Mouse (Mus musculus): ENCODE results near the gene Mob1a. TPM values are rescaled to one million over a fixed set of nuclear protein-coding genes. Genes with fewer than 3 reads are reported as not detected.
A peak's percentile ranks its signal among the peaks of the same experiment; 100 is the strongest.

Mob1a gene
- polyA plus RNA-seq, 1 experiment from 2014 or later = 34.5 TPM

DNA sequence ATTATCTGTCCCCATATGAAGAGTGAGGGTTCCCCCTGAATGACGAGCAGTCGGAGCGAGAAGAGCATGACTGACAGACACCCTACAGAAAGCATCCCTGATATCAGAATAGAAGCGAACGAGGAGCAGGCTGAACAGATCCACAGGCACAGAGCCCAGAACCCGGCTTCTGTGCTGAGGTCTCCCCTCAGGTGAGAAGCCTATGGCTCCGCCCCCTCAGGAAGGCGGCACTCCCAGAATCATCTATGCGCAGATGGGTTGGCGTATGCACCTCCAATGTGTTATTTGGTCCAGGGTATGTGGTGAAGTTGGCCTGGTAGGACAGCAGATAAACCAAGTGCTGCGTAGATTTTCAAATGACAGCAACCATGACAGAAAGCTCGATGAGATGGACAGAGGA, 37.3 kb downstream of the Mob1a start:
- no peak for ATAC-seq
- Histone ChIP-seq H3K4me2 (ENCODE audit: low read length) (no peak overlapping the region), H3K4me1 (ENCODE audit: control insufficient read depth, insufficient read depth, low read length) (no peaks in the 10 kb centered on the region), H3K27ac (ENCODE audit: low read depth, low read length) (no peak overlapping the region), H3K27me3 (replicated peaks; ENCODE audit: control insufficient read depth, insufficient read depth, low read length) (no peaks in the 10 kb centered on the region), H3K36me3 (ENCODE audit: control insufficient read depth, insufficient read depth, low read length) (peaks cover 73% of the 10 kb centered on the region), H3K9ac (ENCODE audit: low read length) (no peak overlapping the region), H3K4me3 (ENCODE audit: low read depth, low read length) (no peak overlapping the region), H3K9me3 (replicated peaks; ENCODE audit: control insufficient read depth, low read length) (no peaks in the 10 kb centered on the region)
- DNase-seq (ENCODE audit: low spot score) = no peak
- WGBS = 88% methylated on average over 12 of the region's 12 CpGs

DNA sequence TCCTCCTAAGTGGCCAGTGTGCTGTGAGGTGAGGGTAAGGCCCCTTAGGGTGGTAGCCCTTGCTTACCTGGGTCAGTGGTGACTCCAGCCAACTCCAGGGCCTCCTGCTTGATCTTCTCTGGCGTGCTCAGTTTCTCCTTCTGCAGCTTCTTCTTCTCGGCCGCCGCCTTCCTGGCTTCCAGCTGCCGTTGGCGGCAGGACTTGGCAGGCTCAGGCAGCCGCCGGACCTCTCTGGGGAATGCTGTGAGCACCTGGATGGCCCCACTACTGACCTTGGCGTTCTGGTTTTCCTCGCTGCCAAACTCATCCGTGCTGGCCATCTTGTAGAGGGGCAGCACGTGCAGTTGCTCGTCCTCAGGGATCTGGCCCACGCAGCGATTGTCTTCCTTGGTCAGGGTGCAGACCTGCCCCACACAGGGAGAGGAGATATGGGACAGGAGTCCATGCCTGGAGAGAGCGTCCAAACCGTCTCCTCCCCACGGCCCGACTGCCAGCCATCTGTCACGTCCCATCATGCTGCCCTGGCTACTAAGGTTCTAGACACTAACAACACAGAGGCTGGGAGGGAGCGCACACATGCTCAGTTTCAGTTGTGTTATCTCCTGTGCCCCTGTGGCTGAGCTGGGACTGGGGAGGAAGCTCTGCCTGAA, 44.6 kb downstream of the Mob1a start:
- H3K27me3 ChIP-seq (replicated peaks; ENCODE audit: control insufficient read depth, insufficient read depth, low read length) = no peaks in the 10 kb centered on the region
- 93% methylated on average over 21 of the region's 21 CpGs for WGBS
- no peak overlapping the region for H3K4me2 ChIP-seq (ENCODE audit: low read length)
- H3K9me3 ChIP-seq (replicated peaks; ENCODE audit: control insufficient read depth, low read length) = no peaks in the 10 kb centered on the region
- no peak overlapping the region for H3K9ac ChIP-seq (ENCODE audit: low read length)
- H3K27ac ChIP-seq (ENCODE audit: low read depth, low read length) = no peak overlapping the region
- ATAC-seq = no peak
- H3K4me1 ChIP-seq (ENCODE audit: control insufficient read depth, insufficient read depth, low read length) = no peaks in the 10 kb centered on the region
- no peak for DNase-seq (ENCODE audit: low spot score)
- peaks cover 97% of the 10 kb centered on the region for H3K36me3 ChIP-seq (ENCODE audit: control insufficient read depth, insufficient read depth, low read length)
- H3K4me3 ChIP-seq (ENCODE audit: low read depth, low read length) = no peak overlapping the region

DNA sequence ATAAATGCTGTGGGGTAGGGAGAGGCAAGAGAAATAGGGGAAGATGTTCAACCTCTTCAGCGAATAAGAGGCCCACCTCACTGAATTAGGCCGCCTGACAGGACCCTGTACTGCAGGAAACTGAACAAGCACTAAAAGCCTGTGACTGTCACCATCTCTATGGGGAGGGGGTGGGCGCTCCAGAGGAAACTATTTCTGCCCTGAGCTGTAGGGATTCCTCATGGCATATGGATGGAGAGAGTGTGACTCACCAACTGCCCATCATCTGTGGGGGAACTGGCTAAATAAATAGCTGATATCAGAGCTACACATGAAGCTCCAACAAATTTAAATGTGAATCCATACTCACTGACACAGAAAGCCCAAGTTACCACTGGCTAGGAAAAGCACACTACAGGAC, 45.5 kb downstream of the Mob1a start:
- Histone ChIP-seq H3K27ac (ENCODE audit: low read depth, low read length) (no peak overlapping the region), H3K4me3 (ENCODE audit: low read depth, low read length) (no peak overlapping the region), H3K27me3 (replicated peaks; ENCODE audit: control insufficient read depth, insufficient read depth, low read length) (no peaks in the 10 kb centered on the region), H3K4me1 (ENCODE audit: control insufficient read depth, insufficient read depth, low read length) (no peaks in the 10 kb centered on the region), H3K9ac (ENCODE audit: low read length) (no peak overlapping the region), H3K36me3 (ENCODE audit: control insufficient read depth, insufficient read depth, low read length) (peaks cover 99% of the 10 kb centered on the region), H3K4me2 (ENCODE audit: low read length) (no peak overlapping the region), H3K9me3 (replicated peaks; ENCODE audit: control insufficient read depth, low read length) (no peaks in the 10 kb centered on the region)
- WGBS = 87% methylated on average over 3 of the region's 3 CpGs
- ATAC-seq = no peak
- DNase-seq (ENCODE audit: low spot score) = no peak

DNA sequence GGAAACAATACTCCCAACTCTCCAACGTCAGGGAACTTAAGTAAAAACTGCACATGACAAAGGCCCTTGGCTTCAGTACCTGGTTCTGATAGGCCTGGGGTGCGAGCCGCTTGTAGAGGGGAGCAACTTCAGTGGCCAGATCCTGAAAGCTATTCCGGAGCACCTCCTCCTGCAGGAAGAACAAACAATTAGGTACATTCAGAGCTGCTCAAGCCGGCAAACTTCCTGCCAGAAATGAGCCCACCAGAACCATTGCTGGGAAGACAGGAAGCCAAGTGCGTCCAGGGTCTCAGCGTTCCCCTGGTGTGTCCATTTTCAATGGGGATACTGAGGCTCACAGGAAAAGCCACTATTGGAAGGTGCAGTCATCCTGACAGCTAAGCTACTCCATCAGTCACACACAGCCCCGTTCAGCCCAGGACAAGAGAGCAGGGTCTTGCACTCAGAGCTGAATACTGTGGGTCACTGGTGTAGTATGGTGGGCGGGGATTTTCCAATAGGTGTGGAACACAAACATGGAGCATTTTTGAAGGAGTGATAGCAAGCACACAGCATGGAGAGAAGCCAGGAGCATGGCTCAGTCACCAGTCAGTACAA, 48.0 kb downstream of the Mob1a start:
- H3K4me1 ChIP-seq (ENCODE audit: control insufficient read depth, insufficient read depth, low read length) = no peaks in the 10 kb centered on the region
- DNase-seq (ENCODE audit: low spot score) = no peak
- ATAC-seq = no peak
- WGBS = 83% methylated on average over 9 of the region's 9 CpGs
- H3K9ac ChIP-seq (ENCODE audit: low read length) = no peak overlapping the region
- H3K27me3 ChIP-seq (replicated peaks; ENCODE audit: control insufficient read depth, insufficient read depth, low read length) = no peaks in the 10 kb centered on the region
- no peak overlapping the region for H3K4me3 ChIP-seq (ENCODE audit: low read depth, low read length)
- H3K4me2 ChIP-seq (ENCODE audit: low read length) = no peak overlapping the region
- no peak overlapping the region for H3K27ac ChIP-seq (ENCODE audit: low read depth, low read length)
- peaks cover 100% of the 10 kb centered on the region for H3K36me3 ChIP-seq (ENCODE audit: control insufficient read depth, insufficient read depth, low read length)
- no peaks in the 10 kb centered on the region for H3K9me3 ChIP-seq (replicated peaks; ENCODE audit: control insufficient read depth, low read length)

DNA sequence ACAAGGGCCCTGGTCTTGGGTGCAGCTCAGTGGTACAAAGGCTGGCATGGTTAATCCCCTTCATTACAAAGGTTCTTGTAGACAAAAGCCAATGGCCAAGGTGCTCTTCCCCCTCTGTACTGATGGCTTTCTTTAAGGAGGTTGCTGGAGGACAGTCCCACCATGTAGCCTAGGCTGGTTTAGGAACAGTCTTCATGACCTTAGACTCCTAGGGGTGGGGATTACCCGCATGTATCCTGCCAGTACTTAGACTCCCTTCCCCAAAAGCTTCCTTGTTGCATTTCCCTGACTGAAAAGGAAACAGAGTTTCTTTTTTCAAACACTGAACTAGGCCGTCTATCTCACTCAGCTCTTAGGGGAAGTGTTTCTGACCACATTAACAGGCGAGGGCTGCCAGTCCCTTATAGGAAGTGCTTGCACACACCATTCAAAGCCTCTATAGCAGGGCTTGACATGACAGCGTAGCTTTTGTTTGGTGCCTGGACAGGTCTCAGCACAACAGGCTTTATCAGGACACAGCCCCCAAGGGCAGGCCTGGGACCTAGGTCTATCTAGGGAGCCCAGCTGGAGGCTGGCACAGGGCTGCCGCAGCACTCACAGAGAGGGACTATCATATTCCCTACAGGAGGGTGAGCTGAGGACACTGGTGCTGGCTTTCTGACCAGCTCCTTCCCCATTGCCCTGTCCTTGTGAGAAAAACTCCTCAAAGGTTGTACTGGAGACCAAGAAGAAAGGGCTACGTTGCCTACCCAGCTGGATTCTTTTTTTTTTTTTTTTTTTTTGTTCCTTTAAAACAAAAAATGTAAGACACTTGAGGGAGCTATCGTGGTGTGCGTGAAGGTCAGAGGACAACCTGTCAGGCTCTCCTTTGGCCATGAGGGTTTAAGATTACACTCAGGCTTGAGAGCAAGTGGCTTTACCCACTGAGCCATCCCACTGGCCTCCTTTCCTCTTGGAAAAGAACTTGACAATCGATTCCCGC, 56.0 kb downstream of the Mob1a start:
- Histone ChIP-seq H3K4me3 (ENCODE audit: low read depth, low read length) (no peak overlapping the region), H3K27me3 (replicated peaks; ENCODE audit: control insufficient read depth, insufficient read depth, low read length) (no peaks in the 10 kb centered on the region), H3K9me3 (replicated peaks; ENCODE audit: control insufficient read depth, low read length) (no peaks in the 10 kb centered on the region), H3K4me2 (ENCODE audit: low read length) (no peak overlapping the region), H3K36me3 (ENCODE audit: control insufficient read depth, insufficient read depth, low read length) (peaks cover 80% of the 10 kb centered on the region), H3K27ac (ENCODE audit: low read depth, low read length) (no peak overlapping the region), H3K9ac (ENCODE audit: low read length) (no peak overlapping the region), H3K4me1 (ENCODE audit: control insufficient read depth, insufficient read depth, low read length) (no peaks in the 10 kb centered on the region)
- DNase-seq (ENCODE audit: low spot score) = no peak
- 88% methylated on average over 10 of the region's 10 CpGs for WGBS
- ATAC-seq = no peak

DNA sequence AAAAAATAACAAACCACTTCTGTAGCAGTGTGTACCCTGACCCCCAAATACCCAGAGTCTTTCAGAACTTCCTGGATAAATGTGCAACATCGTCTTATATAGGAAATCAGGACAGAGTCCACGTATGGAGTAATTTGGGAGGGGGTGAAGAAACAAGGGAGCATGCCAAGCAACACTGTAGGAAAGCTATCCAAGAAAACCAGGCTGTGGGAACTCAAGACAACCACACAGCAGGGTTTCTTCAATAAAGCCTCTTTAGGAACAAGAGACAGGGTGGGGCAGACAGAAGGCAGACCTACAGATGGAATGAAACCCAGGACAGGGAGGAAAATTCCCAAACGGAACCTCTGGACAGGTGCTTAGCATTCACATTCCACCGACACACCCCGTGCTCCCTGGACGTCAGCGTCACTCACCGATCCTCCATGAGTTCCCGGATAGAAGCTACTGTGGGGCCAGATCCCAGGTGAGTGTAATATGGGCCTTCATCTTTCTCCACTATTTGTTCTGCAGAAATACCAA, 59.8 kb downstream of the Mob1a start:
- H3K4me2 ChIP-seq (ENCODE audit: low read length) = no peak overlapping the region
- DNase-seq (ENCODE audit: low spot score) (no peak), ATAC-seq (no peak)
- H3K4me3 ChIP-seq (ENCODE audit: low read depth, low read length) = no peak overlapping the region
- H3K4me1 ChIP-seq (ENCODE audit: control insufficient read depth, insufficient read depth, low read length) = no peaks in the 10 kb centered on the region
- H3K27ac ChIP-seq (ENCODE audit: low read depth, low read length) = no peak overlapping the region
- H3K9ac ChIP-seq (ENCODE audit: low read length) = no peak overlapping the region
- H3K9me3 ChIP-seq (replicated peaks; ENCODE audit: control insufficient read depth, low read length) = no peaks in the 10 kb centered on the region
- peaks cover 42% of the 10 kb centered on the region for H3K36me3 ChIP-seq (ENCODE audit: control insufficient read depth, insufficient read depth, low read length)
- H3K27me3 ChIP-seq (replicated peaks; ENCODE audit: control insufficient read depth, insufficient read depth, low read length) = no peaks in the 10 kb centered on the region
- WGBS = 91% methylated on average over 9 of the region's 9 CpGs

DNA sequence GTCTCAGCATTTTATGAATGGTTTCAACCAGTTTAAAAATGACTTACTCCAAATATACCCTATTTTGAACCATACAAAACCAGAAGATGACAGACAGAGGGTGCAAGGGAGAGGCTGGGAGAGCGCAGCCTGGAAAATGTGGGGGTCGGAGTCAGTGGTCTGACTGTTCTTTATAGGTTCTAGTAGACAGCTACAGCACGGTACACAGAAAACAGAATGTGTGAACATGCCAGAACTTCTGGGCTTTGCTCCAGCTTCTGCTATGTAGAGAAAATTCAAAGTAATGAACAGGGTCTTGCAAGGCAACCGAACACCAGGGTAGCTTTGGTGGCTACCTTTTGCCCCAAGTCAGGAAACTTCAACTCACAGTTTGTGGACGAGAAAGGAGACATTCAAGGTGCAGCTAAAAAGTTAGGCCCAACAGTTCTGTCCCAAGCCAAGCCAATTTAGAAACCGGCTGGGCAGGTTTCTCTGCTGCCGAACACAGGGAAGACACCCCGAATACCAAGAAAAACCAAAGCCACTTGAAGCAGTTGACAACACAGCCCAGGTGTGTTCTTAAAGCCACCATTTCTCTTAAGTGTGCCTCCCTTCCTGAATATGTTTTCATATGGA, 66.5 kb downstream of the Mob1a start:
- Histone ChIP-seq H3K4me3 (ENCODE audit: low read depth, low read length) (no peak overlapping the region), H3K4me1 (ENCODE audit: control insufficient read depth, insufficient read depth, low read length) (peaks cover 4% of the 10 kb centered on the region; the same call in 1 of the 2 replicates), H3K36me3 (ENCODE audit: control insufficient read depth, insufficient read depth, low read length) (peaks cover 49% of the 10 kb centered on the region), H3K9ac (ENCODE audit: low read length) (no peak overlapping the region), H3K9me3 (replicated peaks; ENCODE audit: control insufficient read depth, low read length) (no peaks in the 10 kb centered on the region), H3K27ac (ENCODE audit: low read depth, low read length) (no peak overlapping the region), H3K4me2 (ENCODE audit: low read length) (no peak overlapping the region), H3K27me3 (replicated peaks; ENCODE audit: control insufficient read depth, insufficient read depth, low read length) (no peaks in the 10 kb centered on the region)
- ATAC-seq (no peak), DNase-seq (ENCODE audit: low spot score) (peak; percentile 65)
- WGBS = 82% methylated on average over 8 of the region's 8 CpGs

Data from forebrain, embryonic 14.5 days (tissue).